Mouse (Mus musculus) olfactory bulb, adult 2 months (tissue): ENCODE data around the gene Crebrf.

ENCODE experiments used
- CTCF ChIP-seq: fragments of 200-500 bp; IDR thresholded peaks from 2 replicates; pipeline ENCODE4 v1.5.1; 2012; ENCODE audit warnings: low read depth, mild to moderate bottlenecking, low read length, moderate library complexity; ENCODE audit not compliant: insufficient read depth
- POLR2A ChIP-seq: fragments of 200-500 bp; IDR thresholded peaks from 2 replicates; pipeline ENCODE4 v1.6.1; 2012; ENCODE audit warnings: mild to moderate bottlenecking, low read depth, low read length, moderate library complexity; ENCODE audit not compliant: insufficient read depth

- TF ChIP-seq CTCF (no peak), POLR2A (no peak)
Observed at GRCm38 (mm10) chr17:26753476-26753875, 38.0 kb downstream of the Crebrf start.
